Mouse (Mus musculus): ENCODE data around the gene Ankrd34a. TPM values are rescaled to one million over a fixed set of nuclear protein-coding genes. Genes with fewer than 3 reads are reported as not detected.

Gene Ankrd34a
- total and polyA plus RNA-seq, 3 experiments, result 0.04 to 0.11 TPM; not detected in 1

GRCm38 (mm10) chr3:96559911-96560850 lies 36.3 kb upstream of the Ankrd34a start:
- Histone ChIP-seq H3K9me3 (replicated peaks; ENCODE audit: low read length) (no peaks in the 10 kb centered on the region), H3K4me3 (replicated peaks in 1 of 3; ENCODE audit: low read depth in 2 of 3, low read length in 2 of 3, poor library complexity in 1 of 3) (peak overlapping the region; percentile 77 to 100 (median 78)), H3K9ac (ENCODE audit: insufficient read depth, low read depth) (peak overlapping the region; percentile 98), H3K27me3 (replicated peaks) (no peaks in the 10 kb centered on the region), H3K79me2 (replicated peaks; ENCODE audit: control insufficient read depth, extremely low read depth, insufficient read depth, poor library complexity, severe bottlenecking) (peaks cover 41% of the 10 kb centered on the region), H3K4me1 (ENCODE audit: control insufficient read depth in 1 of 2, insufficient read depth in 2 of 2) (peaks cover 8 to 60% of the 10 kb centered on the region in 2 experiments), H3K27ac (ENCODE audit: insufficient read depth, low read depth) (peak overlapping the region; percentile 86), H3K36me3 (replicated peaks in 1 of 2; ENCODE audit: control insufficient read depth in 1 of 2, insufficient read depth in 1 of 2, low read length in 1 of 2) (peaks cover 28 to 30% of the 10 kb centered on the region in 2 experiments), H3K4me2 (ENCODE audit: insufficient read depth, low read depth, poor library complexity, severe bottlenecking) (peak overlapping the region; percentile 97)
- no peak for TF ChIP-seq MXI1 (IDR thresholded peaks at IDR 0.05; ENCODE audit: low read depth, low read length)
- peak; percentile 41; the same call in 1 of the 2 replicates for TF ChIP-seq CHD1 (IDR thresholded peaks at IDR 0.05; ENCODE audit: low read depth, low read length)
- TF ChIP-seq MEF2A (IDR thresholded peaks at IDR 0.05; ENCODE audit: borderline replicate concordance, low read depth, low read length), result no peak
- 0 out of 2 replicates have a peak, but pooled peaks have one; percentile 4 for TF ChIP-seq NRF1 (IDR thresholded peaks at IDR 0.05; ENCODE audit: low read depth, low read length)
- no peak; the same call in 1 of the 2 replicates for TF ChIP-seq IRF4 (IDR thresholded peaks at IDR 0.05; ENCODE audit: low read depth, low read length)
- in situ Hi-C loops (cut with MboI; ENCODE audit: low pct_ligation_motif_present, low pct_unique_long_range_greater_than_20kb, low sequenced_read_pairs) (no loop called here), dilution Hi-C loops (cut with MboI; ENCODE audit: extremely low pct_ligation_motif_present, extremely low pct_unique_long_range_greater_than_20kb, low sequenced_read_pairs) (no loop called here)
- DNase-seq (ENCODE audit: extremely low read depth), result no peak

DNA sequence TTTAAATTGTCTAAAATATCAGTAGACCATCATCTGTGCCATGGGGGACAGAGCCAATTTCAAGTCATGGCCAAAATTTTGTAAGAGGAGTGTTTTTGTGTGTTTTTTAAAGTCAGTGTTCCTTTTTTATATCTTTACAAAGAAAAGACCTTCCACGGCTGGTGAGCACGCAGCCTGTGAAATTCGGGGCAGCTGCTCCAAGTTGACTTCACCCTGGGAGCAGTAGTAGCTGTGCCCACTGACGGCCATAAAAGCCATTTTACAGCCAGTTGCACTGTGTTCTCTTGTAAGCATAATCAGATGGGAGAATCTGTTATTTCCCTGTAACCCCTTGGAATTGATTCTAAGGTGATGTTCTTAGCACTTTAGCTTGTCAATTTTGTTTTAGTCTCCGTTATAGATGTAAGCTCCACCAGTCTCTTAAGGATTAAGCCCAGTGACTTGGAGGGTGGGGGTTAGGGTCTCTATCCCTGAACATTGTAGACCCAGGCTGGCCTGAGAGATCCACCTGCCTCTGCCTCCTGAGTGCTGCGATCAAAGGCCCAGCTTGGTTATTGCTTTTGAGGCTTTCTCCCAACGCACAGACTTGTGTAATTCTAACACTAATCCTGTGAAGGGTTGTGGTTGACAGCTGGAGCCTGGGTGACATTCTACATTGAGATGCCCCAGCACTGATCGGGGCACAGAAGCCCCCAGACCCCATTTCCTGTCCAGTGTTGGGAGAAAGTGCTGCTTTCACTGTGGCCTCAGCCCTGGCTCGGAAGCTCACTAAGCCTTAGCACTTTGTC lies 35.4 kb upstream of the Ankrd34a start:
- Histone ChIP-seq H3K36me3 (replicated peaks in 1 of 2; ENCODE audit: control insufficient read depth in 1 of 2, insufficient read depth in 1 of 2, low read length in 1 of 2) (peaks cover 28 to 30% of the 10 kb centered on the region in 2 experiments), H3K79me2 (replicated peaks; ENCODE audit: control insufficient read depth, extremely low read depth, insufficient read depth, poor library complexity, severe bottlenecking) (peaks cover 41% of the 10 kb centered on the region), H3K27me3 (replicated peaks) (no peaks in the 10 kb centered on the region), H3K4me1 (ENCODE audit: control insufficient read depth in 1 of 2, insufficient read depth in 2 of 2) (peaks cover 8 to 60% of the 10 kb centered on the region in 2 experiments), H3K4me3 (replicated peaks in 1 of 3; ENCODE audit: low read depth in 2 of 3, low read length in 2 of 3, poor library complexity in 1 of 3) (peak overlapping the region; percentile 77 to 100 (median 78)), H3K4me2 (ENCODE audit: insufficient read depth, low read depth, poor library complexity, severe bottlenecking) (peak overlapping the region; percentile 97), H3K9me3 (replicated peaks; ENCODE audit: low read length) (no peaks in the 10 kb centered on the region), H3K9ac (ENCODE audit: insufficient read depth, low read depth) (peak overlapping the region; percentile 98), H3K27ac (ENCODE audit: insufficient read depth, low read depth) (0 out of 2 replicates have a peak overlapping the region, but pooled peaks have one; percentile 2)
- TF ChIP-seq E2F4 (IDR thresholded peaks at IDR 0.05; ENCODE audit: insufficient replicate concordance, low read depth, low read length) (no peak), CHD2 (IDR thresholded peaks at IDR 0.05; ENCODE audit: low read length) (no peak), POLR2AphosphoS2 (IDR thresholded peaks at IDR 0.05; ENCODE audit: low read depth, low read length) (no peak), CHD1 (IDR thresholded peaks at IDR 0.05; ENCODE audit: low read depth, low read length) (peak; percentile 52; the same call in 1 of the 2 replicates), USF1 (IDR thresholded peaks at IDR 0.05; ENCODE audit: low read depth, low read length) (no peak), MAZ (IDR thresholded peaks at IDR 0.05; ENCODE audit: low read depth, low read length) (no peak), ZKSCAN1 (IDR thresholded peaks at IDR 0.05; ENCODE audit: borderline replicate concordance, low read depth, low read length) (no peak), SIN3A (IDR thresholded peaks at IDR 0.05; ENCODE audit: low read length) (peak; percentile 50; the same call in 1 of the 2 replicates), MEF2A (IDR thresholded peaks at IDR 0.05; ENCODE audit: borderline replicate concordance, low read depth, low read length) (no peak), MXI1 (IDR thresholded peaks at IDR 0.05; ENCODE audit: low read depth, low read length) (0 out of 2 replicates have a peak, but pooled peaks have one; percentile 39), ZC3H11A (IDR thresholded peaks at IDR 0.05; ENCODE audit: low read depth, low read length) (no peak), IRF4 (IDR thresholded peaks at IDR 0.05; ENCODE audit: low read depth, low read length) (no peak), ELF1 (IDR thresholded peaks at IDR 0.05; ENCODE audit: low read depth, low read length) (no peak), RAD21 (IDR thresholded peaks at IDR 0.05; ENCODE audit: low read depth, low read length) (no peak), MAX (IDR thresholded peaks at IDR 0.05; ENCODE audit: low read length) (no peak), CTCF (conservative IDR thresholded peaks at IDR 0.05 in 1 of 2, IDR thresholded peaks at IDR 0.05 in 1 of 2; ENCODE audit: low read depth in 2 of 2, low read length in 2 of 2) (no peak), GABPA (IDR thresholded peaks at IDR 0.05; ENCODE audit: insufficient replicate concordance, low read depth, low read length) (no peak), MYC (IDR thresholded peaks at IDR 0.05; ENCODE audit: low read depth, low read length) (no peak), KAT2A (IDR thresholded peaks at IDR 0.05; ENCODE audit: insufficient replicate concordance, low read length) (no peak), MAFK (IDR thresholded peaks at IDR 0.05; ENCODE audit: insufficient replicate concordance, low read length) (no peak), BHLHE40 (IDR thresholded peaks at IDR 0.05; ENCODE audit: low read depth, low read length) (no peak), JUND (conservative IDR thresholded peaks at IDR 0.05; ENCODE audit: low read depth, low read length) (no peak), ETS1 (conservative IDR thresholded peaks at IDR 0.05; ENCODE audit: low read depth, low read length) (no peak), JUN (IDR thresholded peaks at IDR 0.05; ENCODE audit: insufficient read depth, low read depth, low read length) (no peak), TCF12 (IDR thresholded peaks at IDR 0.05; ENCODE audit: low read depth, low read length) (no peak)
- dilution Hi-C loops (cut with MboI; ENCODE audit: extremely low pct_ligation_motif_present, extremely low pct_unique_long_range_greater_than_20kb, low sequenced_read_pairs) (no loop called here), in situ Hi-C loops (cut with MboI; ENCODE audit: low pct_ligation_motif_present, low pct_unique_long_range_greater_than_20kb, low sequenced_read_pairs) (no loop called here)
- DNase-seq (ENCODE audit: extremely low read depth), result no peak

Measured in CH12.LX (cell line).